Mouse (Mus musculus) myocyte (in vitro differentiated cells): Measurements from ENCODE around the gene Prrc2c.
"Not testable (repeated sequence)": the region's sequence is repeated elsewhere in the genome, so short reads cannot be mapped to it uniquely, and the experiment has no call there.

ENCODE experiments used
- CEBPB ChIP-seq: IDR thresholded peaks from 2 replicates; pipeline ENCODE4 v1.6.1; 2011; ENCODE audit warnings: mild to moderate bottlenecking, moderate library complexity; ENCODE audit not compliant: poor library complexity, insufficient read depth, severe bottlenecking
- E2F4 ChIP-seq: IDR thresholded peaks from one replicate; pipeline ENCODE4 v1.6.1; 2011; ENCODE audit warnings: mild to moderate bottlenecking, control low read depth, moderate library complexity; ENCODE audit not compliant: insufficient read depth
- MAX ChIP-seq: IDR thresholded peaks from one replicate; pipeline ENCODE4 v1.6.1; 2011; ENCODE audit warnings: low read depth, mild to moderate bottlenecking, control low read depth
- MYOD1 ChIP-seq, 3 experiments: IDR thresholded peaks; one replicate each; pipeline ENCODE4 v1.6.1; 2011; ENCODE audit warnings: control low read depth in 2 of 3, low read depth in 2 of 3, mild to moderate bottlenecking in 2 of 3, moderate library complexity in 1 of 3; ENCODE audit not compliant: insufficient read length in 2 of 3, control insufficient read depth in 1 of 3
- MYOG ChIP-seq, 3 experiments: IDR thresholded peaks; one replicate each; pipeline ENCODE4 v1.6.1; 2011; ENCODE audit warnings: control low read depth in 2 of 3, low read depth in 2 of 3, mild to moderate bottlenecking in 2 of 3; ENCODE audit not compliant: insufficient read length in 2 of 3, control insufficient read depth in 1 of 3, insufficient read depth in 1 of 3
- POLR2A ChIP-seq: IDR thresholded peaks from one replicate; pipeline ENCODE4 v1.6.1; 2011; ENCODE audit warnings: low read depth, mild to moderate bottlenecking, control low read depth, moderate library complexity; ENCODE audit not compliant: insufficient read length
- POLR2AphosphoS2 ChIP-seq: IDR thresholded peaks from one replicate; pipeline ENCODE4 v1.6.1; 2011; ENCODE audit warnings: low read depth, control low read depth; ENCODE audit not compliant: insufficient read length
- SRF ChIP-seq: IDR thresholded peaks from one replicate; pipeline ENCODE4 v1.6.1; 2011; ENCODE audit warnings: low read depth; ENCODE audit not compliant: control insufficient read depth, insufficient read length
- TCF12 ChIP-seq: IDR thresholded peaks from one replicate; pipeline ENCODE4 v1.6.1; 2011; ENCODE audit warnings: mild to moderate bottlenecking, control low read depth; ENCODE audit not compliant: poor library complexity, insufficient read depth, severe bottlenecking
- TCF3 ChIP-seq: IDR thresholded peaks from one replicate; pipeline ENCODE4 v1.6.1; 2011; ENCODE audit warnings: low read depth, control low read depth; ENCODE audit not compliant: insufficient read length
- USF1 ChIP-seq: IDR thresholded peaks from one replicate; pipeline ENCODE4 v1.6.1; 2011; ENCODE audit warnings: low read depth, mild to moderate bottlenecking, control low read depth, moderate library complexity

DNA sequence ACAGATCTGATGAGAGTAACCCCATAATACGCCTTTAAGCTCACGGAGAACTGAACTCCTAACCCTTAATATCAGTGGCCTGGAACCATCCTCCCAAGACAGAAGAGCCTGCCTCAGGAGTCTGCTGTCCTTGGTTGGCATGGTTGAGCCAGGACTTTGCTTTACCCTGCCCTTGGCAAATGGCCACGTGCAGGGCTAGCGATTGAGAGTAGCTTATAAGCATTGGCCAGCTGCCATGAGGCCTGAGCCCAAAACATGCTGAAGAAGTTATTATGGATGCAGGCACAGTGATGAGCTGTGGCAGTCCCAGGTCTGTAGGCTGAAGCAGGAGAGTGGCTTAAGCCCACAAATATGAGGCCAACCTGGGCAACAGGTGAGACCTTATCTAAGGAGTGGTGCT, 112.5 kb downstream of the Prrc2c start:
- TF ChIP-seq POLR2A; MAX; TCF12; SRF; POLR2AphosphoS2; MYOD1 (IDR thresholded peaks at IDR 0.05; ENCODE audit: control insufficient read depth in 1 of 3, insufficient read length in 2 of 3, low read depth in 2 of 3); USF1; E2F4; CEBPB; TCF3; MYOG (IDR thresholded peaks at IDR 0.05; ENCODE audit: control insufficient read depth in 1 of 3, insufficient read depth in 1 of 3, insufficient read length in 2 of 3, low read depth in 2 of 3): not testable (repeated sequence)
